Mouse (Mus musculus): ENCODE measurements at regions not wholly inside any gene's neighbourhood (a gene's known extent, or its start where the extent isn't known, plus 50 kb on each side); places are given as distances from the start of the nearest gene placed in this dataset.

DNA sequence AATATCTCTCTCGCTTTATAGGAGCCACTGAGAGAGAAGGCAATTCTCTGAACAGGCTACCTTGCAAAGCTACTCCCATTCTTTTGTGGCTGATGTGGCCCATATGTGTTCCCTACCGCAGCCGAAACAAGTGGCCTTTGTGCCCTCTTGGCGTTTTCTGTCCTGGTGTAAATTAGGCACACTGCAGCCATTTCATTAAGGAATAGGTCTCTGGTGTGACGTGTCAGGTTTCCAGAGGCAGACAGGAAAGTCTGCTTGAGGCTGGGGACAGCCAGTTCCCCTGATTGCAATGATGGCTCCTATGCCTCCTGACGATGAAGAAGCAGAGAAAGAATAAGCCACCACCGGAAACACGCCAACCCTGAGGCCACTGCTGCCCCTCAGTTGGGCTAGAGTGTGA is 59.3 kb upstream of the Bcor start:
- no peak for DNase-seq
- intact Hi-C loops (cut with DNase I; ENCODE audit: low total_unique reads): no loop called here

DNA sequence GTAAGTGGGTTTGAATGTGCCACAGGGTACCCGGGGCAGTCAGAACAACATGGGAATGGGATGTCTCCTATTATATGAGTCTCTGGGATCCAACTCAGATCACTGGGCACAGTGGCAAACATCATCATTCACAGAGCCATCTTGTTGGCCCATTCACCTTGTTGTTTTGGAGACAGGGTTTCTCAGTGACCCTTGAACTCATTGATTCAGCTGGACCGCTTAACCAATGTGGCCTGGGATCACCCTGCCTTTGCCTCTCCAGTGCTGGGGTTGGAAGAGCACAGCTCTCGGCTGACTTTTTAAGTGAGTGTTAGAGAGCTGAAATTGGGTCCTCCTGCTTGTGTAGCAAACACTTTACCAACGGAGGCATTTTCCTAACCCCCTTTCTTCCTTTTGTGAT is 64.2 kb upstream of the Bcor start:
- DNase-seq: no peak
- intact Hi-C loops (cut with DNase I; ENCODE audit: low total_unique reads): no loop called here

DNA sequence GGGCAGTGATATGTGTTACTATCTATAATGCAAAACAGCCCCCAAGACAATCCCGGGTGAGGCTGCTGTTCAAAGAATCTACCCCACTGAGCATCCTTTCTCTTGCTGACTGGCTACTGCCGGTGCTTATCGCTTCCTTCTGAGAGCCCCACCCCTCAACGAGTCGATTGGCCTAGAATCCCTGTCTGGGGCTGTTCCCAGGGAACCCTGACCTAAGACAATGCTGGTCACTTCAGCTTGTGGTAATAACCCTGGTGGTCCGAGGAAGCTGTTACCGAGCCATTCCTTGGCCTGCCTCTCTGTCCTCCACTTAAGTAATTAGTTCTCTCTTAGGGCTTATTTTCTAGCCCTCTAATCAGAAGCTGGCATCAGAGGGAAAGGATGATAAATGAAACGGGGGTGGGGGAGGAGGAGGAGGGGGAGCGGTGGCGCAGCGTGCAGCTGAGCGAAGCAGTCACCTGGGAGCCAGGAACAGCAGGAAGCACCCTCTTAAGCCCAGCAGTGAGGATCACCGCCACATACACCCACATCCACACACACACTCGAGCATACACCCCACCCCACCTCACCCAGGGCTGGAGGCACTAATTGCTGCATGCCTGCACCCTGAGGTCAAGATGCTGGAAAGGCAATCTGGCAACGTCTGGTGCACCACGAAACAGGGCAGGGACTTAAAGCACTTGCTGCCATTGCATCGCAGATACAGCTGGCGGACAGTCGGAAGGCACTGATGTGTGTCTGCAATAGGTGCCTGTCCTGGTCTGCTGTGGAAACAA is 65.1 kb upstream of the Bcor start:
- intact Hi-C loops (cut with DNase I; ENCODE audit: low total_unique reads): no loop called here

DNA sequence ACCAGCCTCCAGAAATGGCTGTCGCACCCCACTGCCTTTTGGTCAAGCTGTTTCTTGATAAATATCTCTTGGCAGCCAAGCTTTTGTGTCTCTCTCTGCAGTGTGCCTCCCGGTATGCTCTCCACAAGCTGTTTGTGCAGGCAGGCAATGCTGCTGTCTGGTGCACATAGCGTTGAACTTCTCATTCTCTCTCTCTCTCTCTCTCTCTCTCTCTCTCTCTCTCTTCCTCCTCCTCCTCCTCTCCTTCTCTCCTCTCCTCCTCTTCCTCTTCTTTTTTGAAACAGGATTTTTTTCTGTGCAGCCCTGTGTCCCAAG is 65.7 kb upstream of the Bcor start:
- intact Hi-C loops (cut with DNase I; ENCODE audit: low total_unique reads): no loop called here
- no peak for DNase-seq

More for the DNA sequence above, 65.1 kb upstream of the Bcor start:
- DNase-seq: no peak

DNA sequence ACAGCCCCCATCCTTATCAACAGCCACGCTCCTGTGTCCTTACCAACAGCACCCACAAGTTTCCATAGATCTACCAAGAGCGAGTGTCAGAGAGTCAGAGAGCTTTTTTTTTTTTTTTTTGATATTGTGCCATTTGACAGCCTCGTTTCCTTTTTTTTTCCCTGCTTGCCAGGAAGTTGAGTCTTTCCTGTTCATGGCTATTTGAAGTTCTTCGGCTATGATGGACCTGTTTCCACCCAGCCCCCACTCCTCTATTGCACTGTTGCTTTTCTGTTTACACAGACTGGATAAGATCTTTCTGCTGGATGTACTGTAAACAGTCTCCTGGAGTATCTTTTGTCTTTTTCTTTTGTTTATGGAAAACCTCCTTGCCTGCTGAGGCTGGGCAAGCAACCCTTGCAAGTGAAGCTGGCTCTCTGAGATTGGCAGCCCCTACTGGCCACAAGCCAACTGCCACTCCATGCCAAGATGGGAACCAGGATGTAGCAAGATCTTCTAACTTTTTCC is 80.4 kb upstream of the Bcor start:
- no peak for DNase-seq
- intact Hi-C loops (cut with DNase I; ENCODE audit: low total_unique reads): no loop called here

DNA sequence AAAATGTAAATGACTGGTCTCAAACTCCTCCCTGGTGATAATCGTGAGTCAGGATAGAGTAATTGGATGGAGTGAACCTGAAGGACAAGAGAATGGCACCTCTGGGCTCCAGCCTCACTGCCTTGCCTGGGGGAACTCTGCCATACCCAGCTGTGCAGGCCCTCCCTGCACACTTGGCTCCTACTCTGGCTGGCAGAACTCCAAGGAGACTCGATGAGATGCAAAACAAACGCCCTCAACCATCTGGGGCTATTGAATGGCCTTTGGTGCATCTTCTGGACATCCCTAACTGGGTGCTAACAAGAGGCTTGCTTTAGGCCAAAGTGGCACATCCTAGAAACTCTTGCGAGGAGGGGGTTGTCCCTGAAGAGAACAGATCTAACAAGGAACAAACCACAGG is 81.6 kb upstream of the Bcor start:
- intact Hi-C loops (cut with DNase I; ENCODE audit: low total_unique reads): no loop called here
- DNase-seq: no peak

DNA sequence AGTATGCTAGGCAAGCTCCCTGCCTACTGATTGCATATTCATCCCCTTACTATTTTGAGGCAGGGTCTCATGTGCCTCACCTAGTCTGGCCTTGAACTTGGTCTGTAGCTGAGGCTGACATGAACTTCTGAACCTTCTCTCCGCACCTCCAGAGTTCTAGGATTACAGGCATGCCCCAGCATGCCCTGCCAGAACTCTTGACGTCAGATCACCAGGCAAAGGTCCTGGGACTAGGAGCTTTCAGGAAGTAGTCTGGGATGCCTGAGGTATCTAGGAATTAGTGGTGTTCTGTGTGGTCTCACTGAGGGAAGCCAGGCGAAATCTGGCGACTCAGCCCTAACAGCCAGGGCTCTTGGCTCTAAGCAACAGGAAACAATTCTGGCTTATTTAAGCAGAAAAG is 88.9 kb upstream of the Bcor start:
- no peak for DNase-seq
- intact Hi-C loops (cut with DNase I; ENCODE audit: low total_unique reads): no loop called here

DNA sequence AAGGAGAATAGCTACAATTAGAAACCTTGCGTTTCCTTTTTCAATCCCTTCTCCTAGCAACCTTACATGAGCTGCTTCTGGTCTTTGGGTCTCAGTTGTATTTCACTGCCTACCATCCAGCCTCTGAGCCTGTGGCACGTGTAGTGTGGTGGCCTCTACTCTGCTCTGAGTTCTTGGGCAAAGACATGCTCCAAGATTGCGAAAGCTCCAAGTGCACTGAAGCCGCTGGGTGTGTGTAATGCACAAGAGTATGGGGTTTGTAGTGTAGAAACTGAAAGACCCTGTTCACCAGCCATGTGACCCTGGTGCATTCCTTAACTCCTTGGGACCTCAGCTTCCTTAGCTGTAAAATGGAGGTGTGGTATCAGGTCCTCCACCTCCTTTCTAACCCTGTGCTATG is 89.8 kb upstream of the Bcor start:
- DNase-seq: no peak
- intact Hi-C loops (cut with DNase I; ENCODE audit: low total_unique reads): no loop called here

DNA sequence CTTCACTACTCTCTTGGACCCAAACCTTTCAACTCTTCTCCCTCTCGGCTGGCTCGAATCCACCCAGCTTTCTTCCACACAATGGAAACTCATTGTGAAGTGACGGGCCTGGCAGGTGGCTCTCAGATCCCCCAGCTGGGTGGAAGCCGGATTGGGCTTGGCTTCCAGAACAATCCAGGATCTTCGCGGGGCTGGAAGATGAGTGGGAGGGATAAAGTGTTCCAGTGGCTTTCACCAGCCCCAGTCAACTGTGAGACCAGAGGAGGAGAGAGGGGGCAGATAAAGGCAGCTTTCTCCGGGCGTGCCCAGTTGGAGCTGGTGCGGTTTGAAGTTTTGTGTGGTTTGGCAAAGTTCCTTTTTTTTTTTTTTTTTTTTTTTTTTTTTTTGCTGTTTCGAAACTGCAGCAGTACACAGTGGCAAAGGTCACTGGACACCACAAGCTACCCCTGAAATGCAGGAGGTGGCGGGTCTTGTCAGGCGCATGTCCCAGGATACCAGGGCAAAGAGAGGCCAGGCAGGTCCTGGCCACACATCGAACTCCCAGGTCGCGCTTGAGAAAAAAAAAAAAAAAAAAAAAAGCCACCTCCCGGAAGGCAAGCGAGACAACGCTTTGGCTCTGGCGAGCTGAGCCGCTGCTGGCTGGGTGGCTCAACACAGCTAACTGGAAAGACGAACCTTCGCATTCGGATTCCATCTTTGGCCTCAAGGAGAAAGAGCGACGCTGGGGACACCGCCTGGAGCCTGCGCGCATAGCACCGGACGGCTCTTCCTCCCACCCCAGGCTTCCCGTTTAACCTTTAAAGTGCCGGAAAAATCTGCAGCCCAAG is 91.9 kb upstream of the Bcor start:
- peak; percentile 67 for DNase-seq
- intact Hi-C loops (cut with DNase I; ENCODE audit: low total_unique reads): no loop called here

DNA sequence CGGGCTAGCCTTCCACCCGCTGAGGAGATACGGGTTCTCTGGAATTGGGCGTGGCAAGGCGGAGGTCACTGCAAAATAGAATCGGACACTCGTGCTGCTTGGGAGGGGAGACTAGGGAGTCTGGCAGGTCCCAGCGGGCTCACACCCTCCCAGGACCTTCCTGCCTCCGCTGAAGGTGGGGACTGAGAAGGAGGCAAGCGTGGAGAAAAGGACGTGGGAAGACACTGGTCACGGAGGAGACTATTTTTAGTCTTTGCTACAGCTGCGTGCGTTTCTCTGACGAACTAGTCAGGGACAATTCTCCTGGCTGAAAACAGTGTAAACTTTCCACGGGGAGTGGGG is 92.5 kb upstream of the Bcor start:
- no peak for DNase-seq
- intact Hi-C loops (cut with DNase I; ENCODE audit: low total_unique reads): no loop called here

DNA sequence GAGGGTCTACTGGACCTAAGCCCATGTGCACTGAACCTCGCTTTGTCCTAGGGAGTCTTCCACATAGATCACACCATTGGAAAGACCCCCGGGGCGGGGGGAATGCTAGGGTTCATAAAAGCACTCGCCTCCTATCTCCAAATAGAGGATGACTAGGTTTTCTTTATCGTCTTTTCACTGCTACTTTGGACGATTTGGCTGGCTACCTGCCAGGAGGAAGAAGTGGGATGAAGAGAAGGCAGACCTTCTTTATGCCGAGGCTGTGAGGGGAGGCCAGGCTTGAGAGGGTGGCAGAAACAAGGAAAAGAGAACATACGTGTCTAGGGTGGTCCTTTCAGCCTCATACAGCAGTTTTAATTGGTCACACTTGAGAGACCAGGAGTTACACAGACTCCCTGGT is 96.6 kb upstream of the Bcor start:
- intact Hi-C loops (cut with DNase I; ENCODE audit: low total_unique reads): no loop called here
- DNase-seq: no peak

DNA sequence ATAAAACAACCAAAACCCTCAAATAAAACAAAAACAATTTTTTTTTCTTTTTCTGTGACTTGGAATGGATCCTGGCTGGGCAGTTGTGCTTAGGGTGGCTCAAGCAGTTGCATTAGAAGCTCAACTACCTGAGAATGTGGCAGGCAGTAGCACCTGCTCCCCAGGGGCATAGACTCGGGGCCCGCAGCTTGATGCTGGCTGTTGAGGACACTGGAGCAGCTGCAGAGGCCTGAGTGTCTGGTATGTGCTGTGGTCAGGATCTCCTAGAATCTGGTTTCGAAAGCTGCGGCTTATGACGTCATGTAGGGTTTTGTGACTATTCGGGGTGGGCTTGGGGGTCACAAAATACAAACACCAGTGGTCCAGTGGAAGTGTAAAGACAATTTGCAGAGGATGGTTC is 103.7 kb upstream of the Bcor start:
- no peak for DNase-seq
- intact Hi-C loops (cut with DNase I; ENCODE audit: low total_unique reads): no loop called here

DNA sequence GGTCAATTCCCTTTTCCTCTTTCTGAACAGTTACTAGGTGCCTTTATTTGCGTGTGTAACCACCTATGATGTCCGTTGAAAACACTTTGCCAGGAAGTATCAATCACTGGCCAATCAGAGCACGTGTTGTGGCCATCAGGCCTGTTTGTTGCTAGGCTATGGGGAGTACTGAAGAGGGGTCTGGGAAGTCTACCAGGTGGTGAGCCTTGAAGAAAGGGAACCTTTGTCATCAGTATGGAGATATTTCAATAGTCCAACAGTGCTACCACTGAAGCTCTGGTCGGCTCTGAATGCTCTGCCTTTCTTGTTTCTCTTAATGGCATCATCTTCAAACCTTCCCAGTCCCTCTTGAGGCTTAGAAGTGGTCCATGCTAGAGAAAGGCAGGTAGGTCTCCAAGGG is 124.6 kb upstream of the Bcor start:
- intact Hi-C loops (cut with DNase I; ENCODE audit: low total_unique reads): no loop called here
- DNase-seq: no peak

DNA sequence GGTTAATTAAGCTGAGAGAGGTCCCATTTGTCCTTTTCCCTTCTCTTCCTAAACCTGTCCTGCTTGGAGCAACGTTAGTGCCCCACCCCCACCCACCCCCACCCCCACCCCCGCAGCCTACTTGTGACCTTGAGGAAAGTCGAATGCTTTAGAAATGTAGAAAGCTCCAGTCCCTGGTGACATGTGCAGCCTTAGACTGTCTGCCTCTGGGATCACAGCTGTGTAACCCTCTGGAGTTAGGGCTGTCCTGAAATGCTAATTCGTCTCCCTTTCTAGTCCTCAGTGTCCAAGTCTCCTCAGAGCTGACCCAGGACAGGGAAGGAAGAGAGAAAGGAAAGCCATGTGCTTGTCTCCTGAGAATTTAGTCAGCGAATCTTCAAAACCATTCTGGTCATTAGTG is 125.0 kb upstream of the Bcor start:
- intact Hi-C loops (cut with DNase I; ENCODE audit: low total_unique reads): no loop called here

DNA sequence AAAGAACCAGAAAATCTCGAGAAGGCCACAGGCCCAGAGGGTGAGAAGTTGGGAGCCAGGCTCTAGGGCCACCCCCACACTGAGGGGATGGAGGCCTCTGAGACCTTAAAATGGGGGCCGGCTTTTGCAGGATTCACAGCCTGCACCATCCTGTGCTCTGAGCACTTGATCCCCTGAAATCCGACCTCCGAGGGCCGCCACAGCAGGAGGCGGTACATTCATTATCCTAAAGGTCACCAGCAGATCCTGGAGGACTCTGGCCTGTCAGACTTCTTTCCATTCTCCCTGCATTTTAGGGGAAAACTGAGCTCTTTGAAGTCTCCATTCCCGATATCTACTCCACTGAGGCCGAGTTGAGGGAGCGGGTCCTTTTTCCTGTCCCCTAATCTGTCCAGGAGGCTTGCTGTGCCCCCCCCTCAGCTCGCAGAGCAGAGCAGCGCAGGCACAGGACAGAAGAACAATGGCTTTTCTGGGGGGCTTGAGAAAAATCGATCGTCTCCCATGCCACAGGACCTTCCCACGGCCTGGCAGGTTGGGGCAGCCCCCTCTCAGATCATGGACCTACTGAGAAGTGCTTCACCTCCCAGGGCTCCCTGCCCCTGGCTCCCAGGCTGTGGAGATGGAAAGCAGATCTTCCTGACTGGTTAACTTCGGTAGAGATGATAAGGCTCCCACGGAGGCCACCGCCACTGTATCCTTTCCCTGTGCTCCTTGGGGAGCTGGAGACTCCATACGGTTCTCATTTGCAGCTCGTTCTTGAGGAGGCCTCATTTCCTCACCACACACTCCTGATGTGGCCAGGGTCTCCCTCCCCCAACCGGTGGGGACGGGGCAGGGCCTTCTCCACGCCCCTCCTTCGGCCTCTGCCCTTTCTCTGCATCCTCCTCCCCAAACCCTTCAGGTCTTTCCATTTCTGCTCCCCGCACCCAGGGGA is 126.1 kb upstream of the Bcor start:
- intact Hi-C loops (cut with DNase I; ENCODE audit: low total_unique reads): no loop called here
- DNase-seq: no peak

More for the DNA sequence above, 125.0 kb upstream of the Bcor start:
- no peak for DNase-seq

DNA sequence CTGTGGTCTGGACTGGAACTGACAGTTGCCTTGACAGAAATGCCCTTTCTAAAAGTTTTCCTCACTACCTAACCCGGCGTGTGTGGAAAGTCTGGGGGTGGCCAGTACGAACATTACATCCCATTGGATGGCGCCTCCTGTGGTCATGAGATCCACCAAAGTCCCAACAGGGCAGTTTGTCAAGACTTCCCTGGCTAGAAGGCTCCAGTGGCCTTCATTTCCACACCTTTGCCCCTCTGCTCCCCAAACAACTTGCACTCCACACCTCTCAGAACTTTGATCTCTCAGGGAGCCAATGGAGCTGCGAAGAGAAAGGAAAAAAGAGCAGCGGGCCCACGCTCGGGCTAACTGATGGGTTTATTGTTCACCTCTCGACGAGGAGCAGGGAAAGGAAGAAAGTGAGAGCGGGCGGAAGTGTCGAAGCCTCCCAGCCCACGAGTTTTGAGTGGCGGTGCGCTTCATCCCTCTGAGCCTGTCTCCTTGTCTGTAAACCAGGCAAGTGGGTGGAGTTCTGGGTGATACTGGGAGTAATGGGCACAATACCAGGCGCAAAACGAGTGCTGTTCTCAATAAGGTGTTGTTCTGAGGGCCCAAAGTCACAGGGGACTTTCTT is 126.9 kb upstream of the Bcor start:
- no peak for DNase-seq
- intact Hi-C loops (cut with DNase I; ENCODE audit: low total_unique reads): no loop called here

DNA sequence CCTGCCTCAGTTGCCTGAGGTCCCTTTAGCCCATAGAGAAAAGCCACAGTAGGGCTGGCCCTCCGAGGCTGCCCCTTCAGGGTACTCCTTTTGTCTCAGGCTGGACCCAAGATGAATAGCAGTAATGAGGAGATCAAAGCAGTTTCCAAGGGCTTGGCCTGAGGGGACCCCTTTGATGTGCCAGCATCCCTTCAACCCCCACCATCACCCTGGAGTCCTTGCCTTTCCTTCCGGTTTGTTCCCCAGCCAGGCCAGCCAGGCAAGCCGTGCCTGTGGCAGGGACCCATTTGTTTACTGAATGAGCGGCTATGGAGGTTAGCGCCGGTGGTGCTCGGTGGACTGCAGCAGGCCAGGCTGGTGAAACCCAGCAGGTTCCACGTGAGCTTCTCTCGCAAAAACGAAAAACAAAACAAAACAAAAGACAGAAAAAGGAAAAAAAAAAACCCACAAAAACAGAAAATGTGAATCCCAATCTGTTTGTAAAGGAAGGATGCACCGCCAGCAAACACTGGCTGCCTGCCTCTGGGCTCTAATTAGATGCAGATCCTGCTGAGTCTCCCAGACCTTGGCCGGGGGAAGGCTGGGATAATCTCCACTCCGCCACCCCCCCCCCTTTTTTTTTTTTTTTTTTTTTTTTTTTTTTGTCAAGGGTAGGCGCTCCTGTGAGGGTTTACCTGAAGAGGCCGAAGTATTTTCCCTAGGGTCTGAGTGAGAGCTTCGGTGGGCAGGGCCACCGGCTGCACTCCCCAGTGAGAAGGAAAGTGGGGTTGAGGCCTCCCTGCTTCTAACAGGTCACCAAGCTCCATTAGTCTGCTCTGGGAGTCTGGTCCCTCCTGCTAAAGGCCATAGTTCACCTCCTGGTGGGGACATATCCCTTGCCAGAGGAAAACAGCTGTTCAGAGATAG is 127.8 kb upstream of the Bcor start:
- intact Hi-C loops (cut with DNase I; ENCODE audit: low total_unique reads): no loop called here
- DNase-seq: peak; percentile 58

DNA sequence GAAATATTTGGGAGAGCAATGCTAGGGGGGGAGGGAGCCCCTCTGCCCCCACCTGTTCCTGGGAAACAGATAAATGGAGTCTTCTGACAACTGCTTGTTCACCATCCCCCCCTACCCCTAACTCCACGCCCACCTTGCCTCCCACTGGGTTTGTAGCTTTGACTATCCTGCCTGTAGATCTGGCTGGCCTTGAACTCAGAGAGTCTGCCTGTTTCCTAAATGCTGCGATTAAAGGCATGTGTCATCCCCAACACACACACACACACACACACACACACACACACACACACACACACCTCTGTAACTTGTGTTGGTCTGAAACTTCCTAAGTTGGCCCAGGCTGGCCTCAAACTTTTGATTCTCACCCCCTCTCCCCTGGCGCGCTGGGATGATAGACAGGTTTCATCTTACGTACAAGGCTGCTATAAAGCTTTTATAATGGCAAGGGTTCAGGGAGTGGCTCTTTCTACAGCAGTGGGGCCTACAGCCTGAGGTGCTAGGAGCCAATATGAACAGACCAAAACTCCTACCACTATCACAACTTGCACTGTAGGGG is 128.5 kb upstream of the Bcor start:
- intact Hi-C loops (cut with DNase I; ENCODE audit: low total_unique reads): no loop called here
- no peak for DNase-seq

DNA sequence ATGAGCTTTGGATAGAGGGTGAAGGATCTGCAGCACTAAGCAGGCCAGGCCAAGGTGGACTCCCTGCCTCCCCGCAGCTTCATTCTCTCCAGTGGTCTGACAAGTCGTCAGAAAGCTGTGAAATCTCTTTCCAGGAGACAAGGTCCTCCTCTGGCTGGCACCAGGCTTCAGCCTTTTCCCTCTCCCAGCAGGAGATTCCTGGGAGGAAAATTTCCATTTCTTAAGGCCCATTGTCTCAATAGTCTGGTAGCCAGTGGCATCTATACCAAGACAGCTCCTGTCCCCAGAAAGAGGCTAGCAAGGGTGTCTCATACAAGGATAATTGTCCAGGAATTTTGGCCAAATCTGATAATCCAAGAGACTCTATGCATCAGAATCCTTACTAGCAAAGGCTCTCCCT is 133.0 kb upstream of the Bcor start:
- no peak for DNase-seq
- intact Hi-C loops (cut with DNase I; ENCODE audit: low total_unique reads): no loop called here

Data from gastrocnemius, postnatal 14 days (tissue).